Mouse (Mus musculus) intestine, postnatal 0 days (tissue): Measurements from ENCODE around the gene Lrrk1. TPM values are rescaled to one million over a fixed set of nuclear protein-coding genes. Genes with fewer than 3 reads are reported as not detected.

Source experiments
- ATAC-seq: fragments of 200-750 bp; cut with Nextera tagmentation; 2 replicates; pipeline ENCODE4 v1.8.0; 2017; ENCODE audit warnings: mild to moderate bottlenecking, moderate TSS enrichment, moderate library complexity
- H3K27ac ChIP-seq: fragments of 300-500 bp; sonication (generic); 2 replicates; pipeline ENCODE4 v1.5.1; 2014; ENCODE audit warnings: mild to moderate bottlenecking, low read depth, low read length, moderate library complexity
- H3K27me3 ChIP-seq: fragments of 300-500 bp; sonication (generic); replicated peaks from 2 replicates; pipeline ENCODE4 v1.6.1; 2014; ENCODE audit warnings: low read length, mixed read lengths; ENCODE audit not compliant: control insufficient read depth, insufficient read depth
- H3K36me3 ChIP-seq: fragments of 300-500 bp; sonication (generic); 2 replicates; pipeline ENCODE4 v1.6.1; 2014; ENCODE audit warnings: mild to moderate bottlenecking, moderate library complexity; ENCODE audit not compliant: control insufficient read depth, insufficient read depth
- H3K4me1 ChIP-seq: fragments of 300-500 bp; sonication (generic); replicated peaks from 2 replicates; pipeline ENCODE4 v1.6.1; 2014; ENCODE audit warnings: antibody characterized with exemption, low read length, mixed read lengths; ENCODE audit not compliant: control insufficient read depth, insufficient read depth
- H3K4me2 ChIP-seq: fragments of 300-500 bp; sonication (generic); replicated peaks from 2 replicates; pipeline ENCODE4 v1.6.1; 2014; ENCODE audit warnings: low read depth, mild to moderate bottlenecking, moderate library complexity
- H3K4me3 ChIP-seq: fragments of 300-500 bp; sonication (generic); 2 replicates; pipeline ENCODE4 v1.5.1; 2014; ENCODE audit warnings: low read depth, low read length
- H3K9ac ChIP-seq: fragments of 300-500 bp; sonication (generic); 2 replicates; pipeline ENCODE4 v1.6.1; 2014; ENCODE audit warnings: mild to moderate bottlenecking, low read depth, low read length
- H3K9me3 ChIP-seq: fragments of 300-500 bp; sonication (generic); 2 replicates; pipeline ENCODE4 v1.6.1; 2016; ENCODE audit warnings: mixed run types; ENCODE audit not compliant: control insufficient read depth
- CTCF ChIP-seq: sonication (generic); IDR thresholded peaks from 2 replicates; pipeline ENCODE4 v1.5.1; 2016; ENCODE audit warnings: low read depth, mild to moderate bottlenecking, control low read depth, antibody characterized with exemption, moderate library complexity
- WGBS: fragments of 180-500 bp; shearing (Covaris S2); extraction: QIAGEN DNeasy Blood & Tissue Kit; methylation state at CpG from one replicate; pipeline ENCODE4 v1.1.7; 2014; 5-methylcytosine and 5-hydroxymethylcytosine counted together
- polyA plus RNA-seq: library from polyadenylated mRNA; unstranded; fragments of >200 nt; fragmentation: Nextera tagmentation; extraction: Ambion mirVana; gene quantifications from 2 replicates; pipeline ENCODE4 v1.2.1, GENCODE M21; 2015

Gene Lrrk1
- polyA plus RNA-seq, 1 experiment from 2014 or later: 6.1 TPM

DNA sequence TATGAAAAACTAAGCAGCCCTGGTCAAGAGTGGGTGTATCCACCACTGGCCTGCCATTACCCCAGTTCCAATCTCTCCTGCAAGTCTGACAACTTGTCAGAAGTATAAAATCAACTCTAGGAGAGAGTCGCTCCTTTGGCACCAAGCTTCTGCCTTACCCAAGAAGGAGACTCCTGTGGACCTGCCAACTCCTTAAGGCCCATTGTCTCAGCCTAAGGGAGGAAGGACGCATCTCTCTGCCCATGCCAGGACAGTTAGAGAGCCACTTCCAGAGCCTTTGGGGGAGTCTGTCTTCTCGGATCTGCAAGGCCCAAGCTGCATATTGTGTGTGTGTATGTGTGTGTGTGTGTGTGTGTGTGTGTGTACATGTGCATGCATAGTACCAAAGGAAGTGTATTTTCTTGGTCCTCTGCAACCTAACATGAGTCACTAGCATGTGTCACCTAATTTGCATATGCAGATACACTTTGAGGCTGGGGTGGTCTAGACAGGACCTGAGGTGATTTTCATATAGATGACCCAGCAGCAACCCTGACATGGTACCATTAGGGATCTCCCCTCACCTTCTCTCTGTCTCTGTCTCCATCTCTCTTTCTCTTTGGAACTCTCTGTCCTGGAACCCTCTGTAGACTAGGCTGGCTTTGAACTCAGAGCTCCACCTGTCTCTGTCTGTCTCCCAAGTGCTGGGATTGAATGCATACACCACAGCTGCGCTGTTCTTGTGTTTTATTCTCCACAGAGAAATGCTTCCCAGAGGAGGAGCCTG lies 168.9 kb downstream of the Lrrk1 start:
- Histone ChIP-seq H3K27ac (no peak overlapping the region), H3K27me3 (no peaks in the 10 kb centered on the region), H3K4me3 (no peak overlapping the region), H3K4me1 (no peaks in the 10 kb centered on the region), H3K4me2 (no peak overlapping the region), H3K36me3 (no peaks in the 10 kb centered on the region), H3K9me3 (no peaks in the 10 kb centered on the region), H3K9ac (no peak overlapping the region)
- 85% methylated on average over 4 of the region's 4 CpGs for WGBS
- no peak for ATAC-seq
- no peak for TF ChIP-seq CTCF

DNA sequence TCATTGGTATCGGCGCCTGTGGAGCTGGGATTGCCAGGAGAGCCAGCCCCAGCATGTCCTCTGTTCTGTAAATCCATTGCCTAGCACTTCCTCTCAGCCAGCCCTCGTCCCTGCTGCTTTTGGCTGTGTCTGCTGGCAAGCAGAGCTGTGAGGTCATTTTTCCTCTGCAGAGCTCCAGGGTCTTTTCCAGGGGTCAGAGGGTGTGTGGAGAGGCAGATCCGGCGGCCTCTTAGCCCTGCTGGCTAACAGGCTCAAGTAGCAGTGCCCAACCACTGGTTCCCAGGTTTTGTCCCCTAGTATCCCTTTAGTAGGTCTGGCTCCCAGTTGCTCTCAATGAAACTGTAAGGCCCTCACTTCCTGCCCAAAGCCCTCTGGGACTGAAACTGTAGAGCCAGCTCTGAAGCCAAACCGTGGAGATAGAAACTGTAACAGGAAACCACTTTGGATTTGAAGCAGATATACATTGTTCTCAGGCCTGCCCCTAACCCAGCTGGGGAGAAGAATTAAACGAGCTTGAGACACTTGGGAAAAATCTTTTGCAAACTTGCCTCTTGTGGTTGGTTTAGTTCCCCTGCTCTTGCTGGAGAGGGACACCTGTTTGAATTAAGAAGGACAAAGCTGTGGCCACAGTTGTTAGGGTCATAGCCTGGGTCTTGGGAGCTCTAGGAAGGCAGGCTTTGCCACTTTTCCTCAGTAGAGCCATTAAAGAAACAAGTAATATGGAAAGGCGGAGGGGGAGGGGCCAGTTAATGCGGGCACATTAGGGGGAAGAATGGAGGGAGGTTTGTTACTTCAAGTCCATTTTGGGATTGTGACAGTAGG lies 169.7 kb downstream of the Lrrk1 start:
- no peaks in the 10 kb centered on the region for H3K9me3 ChIP-seq
- no peak for TF ChIP-seq CTCF
- no peak overlapping the region for H3K9ac ChIP-seq
- no peaks in the 10 kb centered on the region for H3K27me3 ChIP-seq
- no peak for ATAC-seq
- peak overlapping the region; percentile 51; the same call in 1 of the 2 replicates for H3K27ac ChIP-seq
- H3K4me3 ChIP-seq: no peak overlapping the region
- 56% methylated on average over 9 of the region's 9 CpGs for WGBS
- H3K4me2 ChIP-seq: no peak overlapping the region
- H3K4me1 ChIP-seq: no peaks in the 10 kb centered on the region
- no peaks in the 10 kb centered on the region for H3K36me3 ChIP-seq

DNA sequence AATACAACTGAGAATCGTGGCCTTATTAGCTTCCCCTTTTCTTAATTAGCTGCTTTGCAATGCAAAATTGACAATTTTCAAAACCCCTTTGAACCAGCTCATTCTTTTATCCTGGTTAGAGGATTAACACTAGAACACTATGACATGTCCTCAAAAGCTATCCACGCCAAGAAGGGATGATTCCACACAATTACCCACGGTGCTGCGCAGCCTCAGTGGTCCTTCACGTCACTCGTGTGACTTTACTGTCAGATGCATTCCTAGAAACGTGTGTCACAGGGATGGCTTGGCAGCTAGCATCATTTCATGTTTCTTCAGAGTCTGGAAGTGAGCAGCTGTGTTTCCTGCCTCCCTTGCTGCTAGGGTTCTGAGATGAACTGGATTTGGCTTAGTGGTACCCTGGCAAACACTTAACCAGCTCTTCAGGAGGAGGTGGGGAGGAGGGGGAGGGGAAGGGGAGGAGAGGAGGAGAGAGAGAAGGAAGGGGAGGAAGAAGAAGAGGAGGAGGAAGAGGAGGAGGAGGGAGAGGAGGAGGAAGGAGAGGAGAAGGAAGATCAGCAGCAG lies 170.5 kb downstream of the Lrrk1 start:
- no peak for TF ChIP-seq CTCF
- no peak overlapping the region; the same call in 1 of the 2 replicates for H3K27ac ChIP-seq
- H3K4me2 ChIP-seq: no peak overlapping the region
- no peak for ATAC-seq
- H3K27me3 ChIP-seq: no peaks in the 10 kb centered on the region
- no peaks in the 10 kb centered on the region for H3K4me1 ChIP-seq
- no peak overlapping the region for H3K9ac ChIP-seq
- H3K36me3 ChIP-seq: no peaks in the 10 kb centered on the region
- H3K9me3 ChIP-seq: no peaks in the 10 kb centered on the region
- H3K4me3 ChIP-seq: no peak overlapping the region
- 80% methylated on average over 7 of the region's 7 CpGs for WGBS

DNA sequence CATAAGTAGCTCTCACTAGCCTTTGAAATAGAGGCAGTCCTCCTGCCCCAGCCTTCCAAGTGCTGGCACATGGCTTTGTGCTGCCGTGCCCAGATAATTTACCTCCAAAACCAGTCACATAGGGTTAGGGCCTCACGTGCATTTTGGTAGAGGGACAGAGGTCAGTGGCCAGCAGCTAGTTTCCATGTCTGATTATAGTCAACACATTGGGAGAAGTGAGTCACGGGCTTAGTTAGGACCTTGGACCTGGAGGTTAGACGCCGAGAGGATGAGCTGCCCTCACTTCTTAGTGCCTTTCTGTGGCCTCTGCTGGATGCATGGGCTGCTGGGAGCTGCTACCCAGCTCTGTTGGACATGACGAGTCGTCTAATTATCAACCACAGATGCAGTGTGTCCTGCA lies 171.1 kb downstream of the Lrrk1 start:
- H3K27me3 ChIP-seq: no peaks in the 10 kb centered on the region
- peak; percentile 68 for ATAC-seq
- TF ChIP-seq CTCF: no peak
- 59% methylated on average over 7 of the region's 7 CpGs for WGBS
- no peaks in the 10 kb centered on the region for H3K9me3 ChIP-seq
- no peaks in the 10 kb centered on the region for H3K4me1 ChIP-seq
- H3K4me3 ChIP-seq: no peak overlapping the region
- no peak overlapping the region for H3K27ac ChIP-seq
- H3K36me3 ChIP-seq: no peaks in the 10 kb centered on the region
- H3K4me2 ChIP-seq: no peak overlapping the region
- no peak overlapping the region for H3K9ac ChIP-seq

DNA sequence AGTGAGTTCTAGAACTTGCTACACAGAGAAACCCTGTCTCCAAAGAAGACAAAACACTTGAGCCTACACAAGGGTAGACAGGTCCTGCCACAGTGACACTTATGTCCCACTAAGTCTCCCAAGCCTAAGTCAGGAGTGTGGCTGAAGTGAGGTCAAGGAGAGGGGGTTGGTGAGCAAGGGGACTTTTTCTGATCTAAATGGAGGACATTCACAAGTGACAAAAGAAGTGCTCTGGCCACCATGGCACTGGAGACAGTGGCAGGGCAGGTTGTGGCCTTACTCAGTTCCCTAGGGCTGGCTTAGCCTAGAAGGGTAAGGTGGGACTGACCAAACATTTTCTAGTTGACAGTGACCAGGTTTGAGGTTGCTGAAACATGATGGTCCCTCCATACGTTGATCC lies 172.2 kb downstream of the Lrrk1 start:
- Histone ChIP-seq H3K27me3 (no peaks in the 10 kb centered on the region), H3K4me2 (no peak overlapping the region), H3K4me1 (no peaks in the 10 kb centered on the region), H3K9ac (no peak overlapping the region), H3K36me3 (no peaks in the 10 kb centered on the region), H3K27ac (no peak overlapping the region), H3K4me3 (no peak overlapping the region), H3K9me3 (no peaks in the 10 kb centered on the region)
- 88% methylated on average over 1 of the region's 1 CpGs for WGBS
- no peak for ATAC-seq
- no peak for TF ChIP-seq CTCF

DNA sequence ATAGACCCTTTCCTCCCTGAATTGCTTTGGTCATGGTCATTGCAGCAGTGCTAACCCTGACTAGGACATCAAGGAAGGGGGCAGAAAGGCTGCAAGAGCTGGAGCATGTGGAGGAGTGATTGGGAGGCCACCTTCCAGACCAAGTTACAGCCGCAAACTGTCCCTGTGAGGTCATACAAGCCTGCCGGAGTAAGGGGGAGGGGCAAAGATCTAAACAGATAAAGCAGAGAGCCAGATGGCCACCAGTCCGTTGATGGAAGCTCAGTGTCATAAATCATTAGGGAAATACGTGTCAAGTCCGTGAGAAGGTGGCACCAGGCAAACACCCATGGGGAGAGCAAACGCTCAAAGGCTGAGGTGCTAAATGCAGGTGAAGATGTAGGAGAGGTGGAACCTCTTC lies 173.7 kb downstream of the Lrrk1 start:
- H3K36me3 ChIP-seq: no peaks in the 10 kb centered on the region
- no peak overlapping the region for H3K4me3 ChIP-seq
- H3K27me3 ChIP-seq: no peaks in the 10 kb centered on the region
- no peak overlapping the region for H3K4me2 ChIP-seq
- no peak overlapping the region for H3K27ac ChIP-seq
- no peaks in the 10 kb centered on the region for H3K4me1 ChIP-seq
- no peaks in the 10 kb centered on the region for H3K9me3 ChIP-seq
- no peak for TF ChIP-seq CTCF
- no peak for ATAC-seq
- WGBS: 26% methylated on average over 6 of the region's 6 CpGs
- no peak overlapping the region for H3K9ac ChIP-seq
